Mouse (Mus musculus) liver, embryonic 14.5 days (tissue): ENCODE data around the gene Klhl20. TPM values are rescaled to one million over a fixed set of nuclear protein-coding genes. Genes with fewer than 3 reads are reported as not detected.

ENCODE experiments used
- ATAC-seq: fragments of 200-750 bp; cut with Nextera tagmentation; 2 replicates; pipeline ENCODE4 v1.8.0; 2017; ENCODE audit warnings: moderate number of reproducible peaks, mild to moderate bottlenecking, moderate library complexity; ENCODE audit not compliant: insufficient read depth
- DNase-seq, 3 experiments: peaks; one replicate each; pipeline ENCODE4 v3.0.0-alpha.2; 2012 to 2013; ENCODE audit warnings: low read depth in 3 of 3, low spot score in 3 of 3
- H3K27ac ChIP-seq: fragments of 300-500 bp; sonication (generic); 2 replicates; pipeline ENCODE4 v1.5.1; 2014; ENCODE audit warnings: moderate library complexity, mild to moderate bottlenecking, control low read depth, inconsistent platforms
- H3K27me3 ChIP-seq: fragments of 300-500 bp; sonication (generic); 2 replicates; pipeline ENCODE4 v1.6.1; 2014; ENCODE audit warnings: mild to moderate bottlenecking, low read length, moderate library complexity; ENCODE audit not compliant: control insufficient read depth, insufficient read depth
- H3K36me3 ChIP-seq: fragments of 300-500 bp; sonication (generic); replicated peaks from 2 replicates; pipeline ENCODE4 v1.6.1; 2014; ENCODE audit warnings: low read depth; ENCODE audit not compliant: control insufficient read depth, insufficient read depth
- H3K4me1 ChIP-seq, 2 experiments: fragments of 200-500 bp in 1 of 2; fragments of 300-500 bp in 1 of 2; sonication (generic) in 1 of 2; replicated peaks; 2 replicates each; pipeline ENCODE4 v1.6.1; 2012 to 2014; ENCODE audit warnings: antibody characterized with exemption in 1 of 2, inconsistent platforms in 1 of 2, low read length in 1 of 2; ENCODE audit not compliant: control insufficient read depth in 2 of 2, insufficient read depth in 2 of 2
- H3K4me2 ChIP-seq: fragments of 300-500 bp; sonication (generic); 2 replicates; pipeline ENCODE4 v1.6.1; 2014; ENCODE audit warnings: low read depth, mild to moderate bottlenecking, control low read depth, moderate library complexity
- H3K4me3 ChIP-seq, 2 experiments: fragments of 200-500 bp in 1 of 2; fragments of 300-500 bp in 1 of 2; sonication (generic) in 1 of 2; 2 replicates each; pipeline ENCODE4 v1.5.1; 2012 to 2014; ENCODE audit warnings: low read depth in 2 of 2, low read length in 2 of 2, mild to moderate bottlenecking in 2 of 2, control low read depth in 1 of 2, inconsistent platforms in 1 of 2, moderate library complexity in 1 of 2; ENCODE audit not compliant: insufficient read depth in 1 of 2
- H3K9ac ChIP-seq: fragments of 300-500 bp; sonication (generic); replicated peaks from 2 replicates; pipeline ENCODE4 v1.6.1; 2014; ENCODE audit warnings: mild to moderate bottlenecking, control low read depth, moderate library complexity
- H3K9me3 ChIP-seq: fragments of 300-500 bp; sonication (generic); 2 replicates; pipeline ENCODE4 v1.6.1; 2016; ENCODE audit warnings: low read length, mixed read lengths; ENCODE audit not compliant: control insufficient read depth
- CTCF ChIP-seq: IDR thresholded peaks from 2 replicates; pipeline ENCODE4 v1.5.1; 2016; ENCODE audit warnings: antibody characterized with exemption, low read depth, control low read depth
- EP300 ChIP-seq: IDR thresholded peaks from 2 replicates; pipeline ENCODE4 v1.6.1; 2016; ENCODE audit warnings: antibody characterized with exemption, low read depth
- WGBS: fragments of 180-500 bp; shearing (Covaris S2); extraction: QIAGEN DNeasy Blood & Tissue Kit; methylation state at CpG from one replicate; pipeline ENCODE4 v1.1.7; 2014; ENCODE audit not compliant: insufficient replicate concordance; 5-methylcytosine and 5-hydroxymethylcytosine counted together
- polyA plus RNA-seq, 2 experiments: library from polyadenylated mRNA; depleted of rRNA in 1 of 2; stranded (reverse) in 1 of 2; unstranded in 1 of 2; fragments of >200 nt; fragmentation: Nextera tagmentation in 1 of 2; extraction: Ambion mirVana in 1 of 2; gene quantifications; 2 replicates each; pipeline versions ENCODE4 v1.2.1 to v1.2.3; 2012 to 2014

Gene Klhl20
- polyA plus RNA-seq, 2 experiments = 4.6 to 5.1 TPM

GRCm38 (mm10) chr1:161142531-161143159 is 11.3 kb upstream of the Klhl20 start, which contains the start of gene Ankrd45:
Gene Ankrd45 (plus strand): TSS chr1:161142691.
- Histone ChIP-seq H3K4me1 (no peaks in the 10 kb centered on the region), H3K27ac (no peak within 1 kb of the TSS), H3K36me3 (no peaks in the 10 kb centered on the region), H3K4me3 (no peak within 1 kb of the TSS), H3K9me3 (no peaks in the 10 kb centered on the region), H3K4me2 (peak within 1 kb of the TSS; percentile 44), H3K9ac (no peak within 1 kb of the TSS), H3K27me3 (peaks cover 4% of the 10 kb centered on the region; the same call in 1 of the 2 replicates)
- peak in 1 of 3 experiments; percentile 7 for DNase-seq
- no peak for TF ChIP-seq EP300
- no peak for TF ChIP-seq CTCF
- no peak for ATAC-seq
- WGBS = 12% methylated on average over 33 of the region's 33 CpGs

DNA sequence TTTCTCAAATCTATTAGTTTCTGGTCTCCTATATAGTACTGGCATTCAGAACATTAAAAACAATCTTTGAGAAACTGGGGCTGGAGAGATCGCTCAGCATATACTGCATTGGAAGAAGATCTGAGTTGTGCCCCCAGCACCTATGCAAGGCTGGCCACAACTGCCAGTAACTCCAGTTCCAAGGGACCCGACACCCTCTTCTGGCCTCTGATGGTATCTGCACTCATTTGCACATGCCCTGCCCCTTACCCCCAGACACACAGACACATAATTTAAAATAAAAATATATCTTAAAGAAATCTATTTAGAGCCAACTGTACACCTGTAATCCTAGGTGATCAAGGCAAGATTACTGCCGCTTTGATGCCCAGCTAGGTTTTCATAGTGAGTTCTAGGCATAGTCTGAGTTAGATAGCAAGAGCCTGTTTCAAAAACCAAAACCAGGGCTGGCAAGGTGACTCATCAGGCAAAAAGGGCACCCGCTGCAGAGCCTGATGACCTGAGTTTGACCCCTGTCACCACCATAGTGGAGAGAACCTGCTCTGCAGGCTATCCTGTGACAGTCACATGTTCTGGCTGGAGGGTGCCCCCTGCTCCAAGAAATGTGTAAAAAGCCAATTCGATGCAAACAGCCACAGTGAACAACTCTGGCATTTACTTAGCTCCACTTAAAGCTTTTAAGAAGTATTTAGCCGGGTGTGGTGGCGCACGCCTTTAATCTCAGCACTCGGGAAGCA is 8.9 kb upstream of the Klhl20 start:
- Histone ChIP-seq H3K4me2 (no peak overlapping the region), H3K27ac (no peak overlapping the region), H3K4me1 (no peaks in the 10 kb centered on the region), H3K27me3 (peaks cover 4% of the 10 kb centered on the region; the same call in 1 of the 2 replicates), H3K36me3 (no peaks in the 10 kb centered on the region), H3K9ac (no peak overlapping the region), H3K9me3 (no peaks in the 10 kb centered on the region), H3K4me3 (no peak overlapping the region)
- ATAC-seq = no peak
- WGBS = 61% methylated on average over 9 of the region's 9 CpGs
- no peak for DNase-seq
- TF ChIP-seq EP300 = no peak
- TF ChIP-seq CTCF = peak; percentile 42; the same call in 1 of the 2 replicates

DNA sequence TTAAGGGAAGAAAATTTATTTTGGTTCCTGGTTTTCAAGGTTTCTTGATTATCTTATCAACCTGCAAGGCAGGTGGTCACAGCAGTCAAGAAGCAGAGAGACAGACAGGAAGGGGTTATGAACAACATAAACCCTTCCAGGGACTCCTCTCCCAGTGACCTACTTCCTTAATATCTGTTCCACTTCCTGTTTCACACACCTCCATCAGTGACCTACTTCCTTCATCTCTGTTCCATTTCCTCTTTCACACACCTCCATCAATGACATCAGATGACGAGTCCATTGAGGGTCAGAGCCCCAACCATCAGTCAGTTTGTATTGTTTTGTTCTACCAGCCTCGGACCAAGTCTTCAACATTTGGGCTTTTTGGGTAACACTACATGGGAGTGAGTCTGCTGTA is 8.2 kb upstream of the Klhl20 start:
- no peak for TF ChIP-seq CTCF
- TF ChIP-seq EP300 = no peak
- H3K27me3 ChIP-seq = peaks cover 4% of the 10 kb centered on the region; the same call in 1 of the 2 replicates
- 54% methylated on average over 2 of the region's 2 CpGs for WGBS
- H3K36me3 ChIP-seq = no peaks in the 10 kb centered on the region
- DNase-seq (no peak), ATAC-seq (peak; percentile 28; the same call in 1 of the 2 replicates)
- H3K4me1 ChIP-seq = no peaks in the 10 kb centered on the region
- no peak overlapping the region for H3K4me3 ChIP-seq
- H3K27ac ChIP-seq = no peak overlapping the region
- no peak overlapping the region for H3K4me2 ChIP-seq
- no peak overlapping the region for H3K9ac ChIP-seq
- H3K9me3 ChIP-seq = no peaks in the 10 kb centered on the region

- DNase-seq = no peak
- no peak for ATAC-seq
- Histone ChIP-seq H3K4me3 (no peak overlapping the region), H3K27me3 (no peaks in the 10 kb centered on the region), H3K4me2 (no peak overlapping the region), H3K27ac (no peak overlapping the region), H3K36me3 (no peaks in the 10 kb centered on the region), H3K9me3 (no peaks in the 10 kb centered on the region), H3K4me1 (peaks cover 0 to 2% of the 10 kb centered on the region in 2 experiments; a peak in 2 of 4 replicates), H3K9ac (no peak overlapping the region)
- TF ChIP-seq CTCF = no peak
- no peak for TF ChIP-seq EP300
- WGBS = 73% methylated on average over 1 of the region's 1 CpGs
These were observed 4.8 kb downstream of the Klhl20 start for GRCm38 (mm10) chr1:161126461-161126860.

GRCm38 (mm10) chr1:161122661-161123418 is 8.5 kb downstream of the Klhl20 start:
- Histone ChIP-seq H3K27me3 (no peaks in the 10 kb centered on the region), H3K4me3 (no peak overlapping the region), H3K4me1 (no peaks in the 10 kb centered on the region), H3K9me3 (no peaks in the 10 kb centered on the region), H3K27ac (no peak overlapping the region), H3K36me3 (no peaks in the 10 kb centered on the region), H3K4me2 (no peak overlapping the region), H3K9ac (no peak overlapping the region)
- no peak for ATAC-seq
- DNase-seq = no peak
- no peak for TF ChIP-seq EP300
- TF ChIP-seq CTCF = no peak
- WGBS = 82% methylated on average over 10 of the region's 10 CpGs
